Mouse (Mus musculus): Measurements from ENCODE around the gene Zfp46. TPM values are rescaled to one million over a fixed set of nuclear protein-coding genes. Genes with fewer than 3 reads are reported as not detected.

Gene Zfp46
- polyA plus RNA-seq, 1 experiment from 2014 or later: 35.2 TPM

Other genes starting within 250 kb of the Zfp46 start
- 233 and 244 TPM in 2 replicates for gene Rpl11, start 231.3 kb upstream of the Zfp46 start, polyA plus RNA-seq (2015; fragmentation: Nextera tagmentation; extraction: Ambion mirVana)
- gene Id3, start 141.2 kb upstream of the Zfp46 start, polyA plus RNA-seq (2015; fragmentation: Nextera tagmentation; extraction: Ambion mirVana): 214 and 226 TPM in 2 replicates
- 3.4 TPM in 2 replicates for gene E2f2, start 112.3 kb upstream of the Zfp46 start, polyA plus RNA-seq (2015; fragmentation: Nextera tagmentation; extraction: Ambion mirVana)
- gene Asap3, start 78.3 kb upstream of the Zfp46 start, polyA plus RNA-seq (2015; fragmentation: Nextera tagmentation; extraction: Ambion mirVana): 6.2 and 7.9 TPM in 2 replicates
- gene Tcea3, start 37.0 kb upstream of the Zfp46 start, polyA plus RNA-seq (2015; fragmentation: Nextera tagmentation; extraction: Ambion mirVana): 2.1 and 3.5 TPM in 2 replicates
- 166 and 174 TPM in 2 replicates for gene Hnrnpr, start 26.3 kb downstream of the Zfp46 start, polyA plus RNA-seq (2015; fragmentation: Nextera tagmentation; extraction: Ambion mirVana)
- gene Htr1d, start 138.8 kb downstream of the Zfp46 start, polyA plus RNA-seq (2015; fragmentation: Nextera tagmentation; extraction: Ambion mirVana): 3.7 and 4.7 TPM in 2 replicates
- 0.11 and 0.43 TPM in 2 replicates for gene 6030445D17Rik, start 177.6 kb downstream of the Zfp46 start, polyA plus RNA-seq (2015; fragmentation: Nextera tagmentation; extraction: Ambion mirVana)
- gene Luzp1, start 185.1 kb downstream of the Zfp46 start, polyA plus RNA-seq (2015; fragmentation: Nextera tagmentation; extraction: Ambion mirVana): 55.5 and 63.4 TPM in 2 replicates

All from hindbrain, embryonic 16.5 days (tissue).